Mouse (Mus musculus): Measurements from ENCODE around the gene Mrpl21.

Mrpl21 gene

GRCm38 (mm10) chr19:3297775-3298174, 15.1 kb downstream of the Mrpl21 start:
- no peak for DNase-seq (ENCODE audit: low spot score)

GRCm38 (mm10) chr19:3304017-3304416, 21.3 kb downstream of the Mrpl21 start:
- no peak for DNase-seq (ENCODE audit: low spot score)

- no peak for DNase-seq (ENCODE audit: low spot score)
Observed at GRCm38 (mm10) chr19:3307175-3307949, 24.7 kb downstream of the Mrpl21 start.

- no peak for DNase-seq (ENCODE audit: low spot score)
Observed at GRCm38 (mm10) chr19:3319341-3319740, 36.6 kb downstream of the Mrpl21 start.

GRCm38 (mm10) chr19:3320086-3320485, 37.4 kb downstream of the Mrpl21 start:
- DNase-seq (ENCODE audit: low spot score): no peak

- DNase-seq (ENCODE audit: low spot score): no peak
Observed at GRCm38 (mm10) chr19:3320801-3321200, 38.1 kb downstream of the Mrpl21 start.

GRCm38 (mm10) chr19:3321617-3322016, 38.9 kb downstream of the Mrpl21 start:
- DNase-seq (ENCODE audit: low spot score): no peak

GRCm38 (mm10) chr19:3322261-3322969, 39.7 kb downstream of the Mrpl21 start, which contains the start of gene Cpt1a:
TSS of gene Cpt1a (plus strand) at chr19:3322334.
- DNase-seq (ENCODE audit: low spot score): no peak

- DNase-seq (ENCODE audit: low spot score): peak; percentile 62
Observed at GRCm38 (mm10) chr19:3323201-3323621, 40.5 kb downstream of the Mrpl21 start.

- no peak for DNase-seq (ENCODE audit: low spot score)
Observed at GRCm38 (mm10) chr19:3323753-3324270, 41.1 kb downstream of the Mrpl21 start.

- no peak for DNase-seq (ENCODE audit: low spot score)
Observed at GRCm38 (mm10) chr19:3324271-3324811, 41.6 kb downstream of the Mrpl21 start.

GRCm38 (mm10) chr19:3324931-3325711, 42.4 kb downstream of the Mrpl21 start:
- DNase-seq (ENCODE audit: low spot score): peak; percentile 78

GRCm38 (mm10) chr19:3325771-3326478, 43.2 kb downstream of the Mrpl21 start:
- DNase-seq (ENCODE audit: low spot score): no peak

GRCm38 (mm10) chr19:3326479-3327047, 43.9 kb downstream of the Mrpl21 start:
- no peak for DNase-seq (ENCODE audit: low spot score)

GRCm38 (mm10) chr19:3333247-3333646, 50.5 kb downstream of the Mrpl21 start:
- no peak for DNase-seq (ENCODE audit: low spot score)

GRCm38 (mm10) chr19:3333694-3334515, 51.2 kb downstream of the Mrpl21 start:
- DNase-seq (ENCODE audit: low spot score): no peak

- no peak for DNase-seq (ENCODE audit: low spot score)
Observed at GRCm38 (mm10) chr19:3334550-3334949, 51.8 kb downstream of the Mrpl21 start.

- DNase-seq (ENCODE audit: low spot score): no peak
Observed at GRCm38 (mm10) chr19:3335917-3336316, 53.2 kb downstream of the Mrpl21 start.

- DNase-seq (ENCODE audit: low spot score): no peak
Observed at GRCm38 (mm10) chr19:3336485-3337255, 54.0 kb downstream of the Mrpl21 start.
